12 mouse cellular contexts compared by ENCODE assay signal in genomic region chr1:74054007-74054406, GRCm38 (mm10).
DNase-seq lines count a peak whose midpoint lies in the region; ATAC-seq and TF ChIP-seq lines count a peak whose summit lies in the region.
"Had no signal": no experiment of that assay in that cellular context is flagged by ENCODE, and none has a peak within 500 bp of the region (broad histone marks: within the 10 kb centered on the region; RNA-seq: fewer than 3 reads in every experiment).

No protein-coding gene starts in this region.

- peaks cover 23% of the 10 kb centered on the region for H3K4me1 ChIP-seq in heart, adult 2 months (ENCODE audit: control insufficient read depth, insufficient read depth, low read length)
- no peaks in the 10 kb centered on the region for H3K4me1 ChIP-seq in neural tube, embryonic 11.5 days (ENCODE audit: control insufficient read depth, insufficient read depth, low read length)
- 0 out of 2 replicates have a peak, but pooled peaks cover 6% of the 10 kb centered on the region for H3K4me1 ChIP-seq in neural tube, embryonic 15.5 days
- peaks cover 47% of the 10 kb centered on the region for H3K4me1 ChIP-seq in limb, embryonic 14.5 days (ENCODE audit: control insufficient read depth, insufficient read depth, low read length)
- H3K4me1 ChIP-seq: hindbrain, embryonic 15.5 days had no signal

- no peaks in the 10 kb centered on the region for H3K9me3 ChIP-seq in neural tube, embryonic 11.5 days (ENCODE audit: control insufficient read depth, low read length)
- no peaks in the 10 kb centered on the region for H3K9me3 ChIP-seq in neural tube, embryonic 15.5 days (replicated peaks)
- H3K9me3 ChIP-seq in limb, embryonic 14.5 days (ENCODE audit: control insufficient read depth, low read length), result no peaks in the 10 kb centered on the region
- H3K9me3 ChIP-seq: forebrain, embryonic 13.5 days; hindbrain, embryonic 15.5 days had no signal

- H3K4me3 ChIP-seq in heart, adult 2 months, result no peak overlapping the region
- H3K4me3 ChIP-seq in neural tube, embryonic 11.5 days (ENCODE audit: low read depth, low read length), result no peak overlapping the region
- H3K4me3 ChIP-seq in neural tube, embryonic 15.5 days (replicated peaks), result no peak overlapping the region
- no peak overlapping the region for H3K4me3 ChIP-seq in limb, embryonic 14.5 days (replicated peaks; ENCODE audit: low read length)
- H3K4me3 ChIP-seq: forebrain, embryonic 13.5 days; hindbrain, embryonic 15.5 days; myocyte had no signal

- no peak for DNase-seq in heart, adult 2 months
- no peak for DNase-seq in heart, adult 18-20 months
- DNase-seq in neural tube, embryonic 11.5 days (ENCODE audit: low spot score), result peak; percentile 41
- peak; percentile 61 for DNase-seq in limb, embryonic 14.5 days (ENCODE audit: low spot score)
- no peak for DNase-seq in left cerebral cortex, adult 8-10 months (ENCODE audit: low spot score in 2 of 2)
- no peak for DNase-seq in natural killer cell, adult 2 months (ENCODE audit: low spot score in 2 of 2)
- DNase-seq in right cerebral cortex, adult 18-20 months, result no peak
- DNase-seq: right cerebral cortex, postnatal 4 days had no signal

- H3K27ac ChIP-seq in heart, adult 2 months, result peak overlapping the region; percentile 15; the same call in 1 of the 2 replicates
- no peak overlapping the region for H3K27ac ChIP-seq in neural tube, embryonic 11.5 days (ENCODE audit: low read depth, low read length)
- no peak overlapping the region for H3K27ac ChIP-seq in neural tube, embryonic 15.5 days (replicated peaks)
- peak overlapping the region; percentile 58; the same call in 1 of the 2 replicates for H3K27ac ChIP-seq in limb, embryonic 14.5 days (replicated peaks; ENCODE audit: low read depth, low read length)
- H3K27ac ChIP-seq: forebrain, embryonic 13.5 days; hindbrain, embryonic 15.5 days had no signal

- intact Hi-C loops in heart, adult 2 months (cut with DNase I), result no loop called here

- peaks cover 3% of the 10 kb centered on the region for H3K79me2 ChIP-seq in heart, adult 2 months (replicated peaks; ENCODE audit: control insufficient read depth, insufficient read depth, low read length)

- no peak for TF ChIP-seq CTCF in heart, adult 2 months (IDR thresholded peaks at IDR 0.05)

- TF ChIP-seq POLR2A in heart, adult 2 months (IDR thresholded peaks at IDR 0.05; ENCODE audit: insufficient read depth, low read depth, low read length), result no peak
- no peak for TF ChIP-seq POLR2A in limb, embryonic 14.5 days (IDR thresholded peaks at IDR 0.05; ENCODE audit: borderline replicate concordance, extremely low read depth, insufficient read depth, insufficient read length)

- no peaks in the 10 kb centered on the region; the same call in 1 of the 2 replicates for H3K36me3 ChIP-seq in heart, adult 2 months (ENCODE audit: control insufficient read depth, insufficient read depth, low read length)
- no peaks in the 10 kb centered on the region for H3K36me3 ChIP-seq in neural tube, embryonic 11.5 days (ENCODE audit: control insufficient read depth, insufficient read depth, low read length)
- no peaks in the 10 kb centered on the region for H3K36me3 ChIP-seq in neural tube, embryonic 15.5 days
- peaks cover 5% of the 10 kb centered on the region for H3K36me3 ChIP-seq in limb, embryonic 14.5 days (ENCODE audit: control insufficient read depth, insufficient read depth, low read length)
- H3K36me3 ChIP-seq: hindbrain, embryonic 15.5 days had no signal

- no peak overlapping the region for H3K9ac ChIP-seq in heart, adult 2 months (ENCODE audit: low read depth, low read length)
- no peak overlapping the region for H3K9ac ChIP-seq in neural tube, embryonic 11.5 days (ENCODE audit: low read length)
- no peak overlapping the region for H3K9ac ChIP-seq in neural tube, embryonic 15.5 days (replicated peaks)
- H3K9ac ChIP-seq in limb, embryonic 14.5 days (ENCODE audit: low read depth, low read length, severe bottlenecking), result no peak overlapping the region
- H3K9ac ChIP-seq: forebrain, embryonic 13.5 days; hindbrain, embryonic 15.5 days had no signal

- no peak overlapping the region for H3K4me2 ChIP-seq in neural tube, embryonic 11.5 days (ENCODE audit: low read depth)
- H3K4me2 ChIP-seq in neural tube, embryonic 15.5 days, result no peak overlapping the region
- no peak overlapping the region for H3K4me2 ChIP-seq in limb, embryonic 14.5 days (replicated peaks; ENCODE audit: low read depth, low read length, severe bottlenecking)
- H3K4me2 ChIP-seq: forebrain, embryonic 13.5 days; hindbrain, embryonic 15.5 days had no signal

- 43% methylated on average over 6 of the region's 7 CpGs for WGBS in heart, adult 2 months
- WGBS in neural tube, embryonic 11.5 days, result 45% methylated on average over 6 of the region's 7 CpGs
- 53% methylated on average over 6 of the region's 7 CpGs for WGBS in neural tube, embryonic 15.5 days
- WGBS in limb, embryonic 14.5 days, result 24% methylated on average over 5 of the region's 7 CpGs

- no peak for TF ChIP-seq EP300 in heart, adult 2 months (IDR thresholded peaks at IDR 0.05; ENCODE audit: insufficient read depth, low read depth, low read length)

- no peaks in the 10 kb centered on the region for H3K27me3 ChIP-seq in heart, adult 2 months (ENCODE audit: control insufficient read depth, insufficient read depth, low read length)
- no peaks in the 10 kb centered on the region for H3K27me3 ChIP-seq in neural tube, embryonic 11.5 days (ENCODE audit: control insufficient read depth, insufficient read depth, low read length)
- H3K27me3 ChIP-seq in neural tube, embryonic 15.5 days (replicated peaks), result no peaks in the 10 kb centered on the region
- no peaks in the 10 kb centered on the region for H3K27me3 ChIP-seq in limb, embryonic 14.5 days (ENCODE audit: control insufficient read depth, insufficient read depth, low read length)
- H3K27me3 ChIP-seq: forebrain, embryonic 13.5 days; hindbrain, embryonic 15.5 days had no signal

- no peak for ATAC-seq in neural tube, embryonic 11.5 days (ENCODE audit: insufficient read depth, low FRiP score, low TSS enrichment)
- no peak for ATAC-seq in neural tube, embryonic 15.5 days (ENCODE audit: low FRiP score)
- ATAC-seq in limb, embryonic 14.5 days (ENCODE audit: low FRiP score, low read depth), result peak; percentile 87
- ATAC-seq: forebrain, embryonic 13.5 days had no signal

Comparison
In these comparisons a context has a peak if more than half of its experiments do, and no peak if none do; other contexts are left out.
1. DNase-seq: peak in neural tube, embryonic 11.5 days (single experiment) and limb, embryonic 14.5 days (single experiment); none in heart, adult 2 months (0 of 2), heart, adult 18-20 months (0 of 2), left cerebral cortex, adult 8-10 months (0 of 2), natural killer cell, adult 2 months (0 of 2) and right cerebral cortex, adult 18-20 months (single experiment).
2. H3K27ac ChIP-seq: peak in heart, adult 2 months (single experiment) and limb, embryonic 14.5 days (single experiment); none in neural tube, embryonic 11.5 days (single experiment) and neural tube, embryonic 15.5 days (single experiment).